Mouse (Mus musculus) ovary, adult 2 months (tissue): ENCODE data around the gene Hrk. TPM values are rescaled to one million over a fixed set of nuclear protein-coding genes. Genes with fewer than 3 reads are reported as not detected.

ENCODE experiments used
- polyA plus RNA-seq: library from polyadenylated mRNA; depleted of rRNA; stranded (reverse); fragments of >200 nt; gene quantifications from 2 replicates; pipeline ENCODE4 v1.2.3, GENCODE M21; 2012; rRNA removed

Hrk gene
- polyA plus RNA-seq = 0.07 and 0.25 TPM in 2 replicates

GRCm38 (mm10) chr5:118164581-118164980 lies at the start of gene Hrk:
Gene Hrk, plus strand, starts transcription at chr5:118164648.

GRCm38 (mm10) chr5:118154839-118155564 lies 9.4 kb upstream of the Hrk start, which contains the start of gene Fbxw8:
Gene Fbxw8, minus strand, starts transcription at chr5:118155464.

Other genes starting within 250 kb of the Hrk start
- 124 and 141 TPM in 2 replicates for gene Fbxo21, start 187.9 kb upstream of the Hrk start, polyA plus RNA-seq
- 8.7 and 21.5 TPM in 2 replicates for gene Tesc, start 136.9 kb upstream of the Hrk start, polyA plus RNA-seq
- 86.6 and 90.9 TPM in 2 replicates for gene Fbxw8, start 9.2 kb upstream of the Hrk start, polyA plus RNA-seq
- gene Rnft2, start 80.5 kb downstream of the Hrk start, polyA plus RNA-seq = 6.6 and 9.3 TPM in 2 replicates
- gene 2410131K14Rik, start 80.6 kb downstream of the Hrk start, polyA plus RNA-seq = 12.6 and 15.3 TPM in 2 replicates